Mouse (Mus musculus) small intestine, adult 2 months (tissue): Measurements from ENCODE around the gene Zfp385c.

ENCODE experiments used
- CTCF ChIP-seq: fragments of 200-500 bp; IDR thresholded peaks from 2 replicates; pipeline ENCODE4 v1.5.1; 2012; ENCODE audit warnings: low read depth, mild to moderate bottlenecking, control low read depth, inconsistent platforms, low read length, moderate library complexity, mixed read lengths; ENCODE audit not compliant: insufficient replicate concordance, insufficient read length; ENCODE audit errors: extremely low read depth
- POLR2A ChIP-seq: fragments of 200-500 bp; IDR thresholded peaks from 2 replicates; pipeline ENCODE4 v1.6.1; 2012; ENCODE audit warnings: low read depth, mild to moderate bottlenecking, control low read depth, inconsistent platforms, low read length, moderate library complexity

- no peak for TF ChIP-seq POLR2A
- no peak for TF ChIP-seq CTCF
Observed at GRCm38 (mm10) chr11:100710977-100711376, 18.7 kb upstream of the Zfp385c start.
